Mouse (Mus musculus): ENCODE measurements around the gene Herc3.
A peak's percentile ranks its signal among the peaks of the same experiment; 100 is the strongest.

The Herc3 gene

GRCm38 (mm10) chr6:58922511-58922910 is 91.2 kb downstream of the Herc3 start:
- DNase-seq = no peak

- DNase-seq = peak; percentile 78 to 87
Observed at GRCm38 (mm10) chr6:58927881-58928280, 96.6 kb downstream of the Herc3 start.

GRCm38 (mm10) chr6:58929911-58930431 is 98.7 kb downstream of the Herc3 start:
- peak; percentile 18 to 23 for DNase-seq

- no peak for DNase-seq
Observed at GRCm38 (mm10) chr6:58931149-58931548, 99.9 kb downstream of the Herc3 start.

GRCm38 (mm10) chr6:58932515-58933188 is 101.4 kb downstream of the Herc3 start:
- no peak for DNase-seq

GRCm38 (mm10) chr6:58933189-58933913 is 102.1 kb downstream of the Herc3 start:
- peak; percentile 58 to 63 for DNase-seq

GRCm38 (mm10) chr6:58934144-58934543 is 102.9 kb downstream of the Herc3 start:
- no peak for DNase-seq

- no peak for DNase-seq
Observed at GRCm38 (mm10) chr6:58937726-58938125, 106.5 kb downstream of the Herc3 start.

GRCm38 (mm10) chr6:58942276-58942675 is 111.0 kb downstream of the Herc3 start:
- no peak for DNase-seq

- no peak for DNase-seq
Observed at GRCm38 (mm10) chr6:58943958-58944357, 112.7 kb downstream of the Herc3 start.

GRCm38 (mm10) chr6:58946246-58946645 is 115.0 kb downstream of the Herc3 start:
- no peak for DNase-seq

- DNase-seq = no peak
Observed at GRCm38 (mm10) chr6:58946840-58947239, 115.6 kb downstream of the Herc3 start.

GRCm38 (mm10) chr6:58950410-58950809 is 119.1 kb downstream of the Herc3 start:
- no peak for DNase-seq

GRCm38 (mm10) chr6:58951128-58951992 is 120.1 kb downstream of the Herc3 start:
- DNase-seq = no peak

GRCm38 (mm10) chr6:58960523-58960922 is 129.3 kb downstream of the Herc3 start:
- DNase-seq = no peak

- peak; percentile 55 to 58 for DNase-seq
Observed at GRCm38 (mm10) chr6:58962691-58963090, 131.4 kb downstream of the Herc3 start.

- DNase-seq = peak; percentile 28 to 42
Observed at GRCm38 (mm10) chr6:58964091-58964490, 132.8 kb downstream of the Herc3 start.

GRCm38 (mm10) chr6:58964565-58964964 is 133.3 kb downstream of the Herc3 start:
- DNase-seq = peak; percentile 27 to 46

- DNase-seq = peak; percentile 69 to 77
Observed at GRCm38 (mm10) chr6:58965071-58965831, 134.0 kb downstream of the Herc3 start.

GRCm38 (mm10) chr6:58968272-58968671 is 137.0 kb downstream of the Herc3 start:
- peak; percentile 44 to 53 for DNase-seq
